Mouse (Mus musculus) cerebellum, adult 2 months (tissue): ENCODE results near the gene Bcor. TPM values are rescaled to one million over a fixed set of nuclear protein-coding genes. Genes with fewer than 3 reads are reported as not detected.

Experiments used
- DNase-seq, 2 experiments: peaks; one replicate each; pipeline ENCODE4 v3.0.0; 2021
- H3K27ac ChIP-seq: fragments of 200-500 bp; 2 replicates; pipeline ENCODE4 v1.5.1; 2012; ENCODE audit warnings: low read length, control low read depth, inconsistent platforms; ENCODE audit not compliant: insufficient read depth
- H3K27me3 ChIP-seq: fragments of 200-500 bp; 2 replicates; pipeline ENCODE4 v1.6.1; 2012; ENCODE audit warnings: inconsistent platforms, mild to moderate bottlenecking, low read length, moderate library complexity; ENCODE audit not compliant: control insufficient read depth, insufficient read depth
- H3K4me1 ChIP-seq: fragments of 200-500 bp; 2 replicates; pipeline ENCODE4 v1.6.1; 2011; ENCODE audit warnings: low read length; ENCODE audit not compliant: control insufficient read depth, insufficient read depth
- H3K4me3 ChIP-seq: fragments of 200-500 bp; replicated peaks from 2 replicates; pipeline ENCODE3; 2011; ENCODE audit warnings: mild to moderate bottlenecking, low read depth, low read length, control low read depth; ENCODE audit not compliant: insufficient read depth
- CTCF ChIP-seq: fragments of 200-500 bp; IDR thresholded peaks from 2 replicates; pipeline ENCODE4 v1.5.1; 2011; ENCODE audit warnings: low read depth, mild to moderate bottlenecking, control low read depth, low read length, moderate library complexity, borderline replicate concordance; ENCODE audit not compliant: insufficient read depth
- POLR2A ChIP-seq: fragments of 200-500 bp; IDR thresholded peaks from 2 replicates; pipeline ENCODE4 v1.6.1; 2011; ENCODE audit warnings: low read length, control low read depth, borderline replicate concordance; ENCODE audit not compliant: insufficient read depth
- WGBS: fragments of 180-500 bp; shearing (Covaris S2); methylation state at CpG from one replicate; pipeline ENCODE4 v1.1.7; 2018; 5-methylcytosine and 5-hydroxymethylcytosine counted together
- polyA plus RNA-seq: library from polyadenylated mRNA; depleted of rRNA; stranded (reverse); fragments of >200 nt; gene quantifications from 2 replicates; pipeline ENCODE4 v1.2.3, GENCODE M21; 2012; rRNA removed

Gene Bcor
- polyA plus RNA-seq: 12.2 and 12.9 TPM in 2 replicates

DNA sequence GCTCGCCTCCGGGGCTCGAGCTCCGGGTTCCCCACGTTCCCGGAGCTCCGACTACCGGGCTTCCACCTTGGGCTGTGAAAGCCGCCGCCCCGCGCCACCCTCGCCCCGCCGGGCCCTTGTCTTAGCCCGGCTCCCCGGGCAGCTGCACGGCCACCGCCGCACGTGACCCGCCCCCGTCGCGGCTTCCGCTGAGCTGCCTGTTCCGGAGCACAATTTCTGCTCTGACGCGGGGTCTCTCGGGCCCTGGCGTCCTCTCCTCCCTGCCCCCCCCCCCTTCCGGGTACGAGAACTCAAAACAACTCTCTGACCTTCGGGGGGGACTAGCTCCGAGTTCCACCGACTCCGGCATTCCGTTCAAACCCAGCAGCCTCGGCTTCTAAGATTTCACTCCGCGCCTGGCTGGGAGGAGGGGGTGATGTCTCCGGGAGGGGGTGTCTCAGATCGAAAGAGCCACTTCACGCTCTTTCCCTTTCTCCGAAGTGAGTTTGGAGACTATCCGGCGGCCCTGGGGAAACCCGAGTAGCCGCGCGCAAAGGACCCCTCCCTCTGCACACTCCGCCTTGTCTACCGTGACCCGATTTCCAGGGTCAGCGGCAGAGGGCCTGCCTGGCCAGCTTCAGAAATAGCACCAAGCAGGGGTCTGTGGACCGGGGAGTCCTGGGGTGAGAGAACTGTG lies at the start of gene Bcor:
Bcor (minus strand) TSS at position 375 of the 676 bp plus-strand sequence.
- WGBS: 3% methylated on average over 56 of the region's 56 CpGs
- no peak for DNase-seq
- Histone ChIP-seq H3K27ac (no peak within 1 kb of the TSS), H3K4me1 (0 out of 2 replicates have a peak, but pooled peaks cover 3% of the 10 kb centered on the region), H3K4me3 (peak within 1 kb of the TSS; percentile 37), H3K27me3 (no peaks in the 10 kb centered on the region; the same call in 1 of the 2 replicates)
- TF ChIP-seq POLR2A (no peak), CTCF (no peak)

DNA sequence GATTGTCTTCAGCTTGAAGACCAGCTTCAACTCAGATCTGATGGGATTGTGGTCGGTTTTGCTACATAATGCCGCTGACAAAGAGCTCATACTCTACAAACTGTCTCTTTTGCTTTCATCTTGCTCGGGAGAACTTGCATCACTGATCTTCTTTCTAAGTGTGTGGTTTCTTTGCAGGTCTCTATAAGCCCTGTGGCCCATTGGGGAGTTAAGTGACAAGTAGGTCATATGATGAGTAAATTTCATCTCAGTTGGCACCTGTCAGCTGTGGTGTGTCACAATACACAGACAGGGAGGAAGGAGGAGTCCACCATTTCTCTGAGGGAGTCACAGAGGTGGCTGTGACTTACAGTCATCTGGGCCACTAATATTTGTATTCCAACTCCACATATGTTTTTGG lies 42.8 kb upstream of the Bcor start:
- no peak for DNase-seq
- TF ChIP-seq CTCF (no peak), POLR2A (no peak)
- Histone ChIP-seq H3K27me3 (no peaks in the 10 kb centered on the region), H3K4me3 (no peak overlapping the region), H3K4me1 (no peaks in the 10 kb centered on the region), H3K27ac (no peak overlapping the region)
- WGBS: 92% methylated on average over 3 of the region's 3 CpGs

DNA sequence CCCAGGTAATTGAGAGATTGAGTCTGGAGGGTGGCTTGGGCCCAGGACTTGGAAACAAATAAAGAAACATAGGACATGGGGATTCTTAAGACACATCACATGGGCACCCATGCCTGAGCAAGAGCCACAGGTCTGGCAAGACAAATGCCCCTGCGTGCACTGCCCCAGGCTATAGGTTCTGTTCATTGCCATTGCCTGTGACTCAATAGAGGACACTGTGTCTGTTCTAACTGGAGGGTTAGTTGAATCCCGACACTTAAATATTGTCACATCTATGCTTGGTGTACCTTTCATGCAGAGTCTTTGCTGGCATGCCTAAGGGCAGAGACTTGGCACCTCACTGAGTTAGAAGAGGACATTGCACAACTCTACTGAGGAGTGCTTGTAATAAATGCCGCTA lies 41.0 kb upstream of the Bcor start:
- Histone ChIP-seq H3K27me3 (no peaks in the 10 kb centered on the region), H3K4me1 (no peaks in the 10 kb centered on the region), H3K27ac (no peak overlapping the region), H3K4me3 (no peak overlapping the region)
- no peak for TF ChIP-seq POLR2A
- TF ChIP-seq CTCF: no peak
- DNase-seq: no peak
- WGBS: 93% methylated on average over 3 of the region's 3 CpGs

DNA sequence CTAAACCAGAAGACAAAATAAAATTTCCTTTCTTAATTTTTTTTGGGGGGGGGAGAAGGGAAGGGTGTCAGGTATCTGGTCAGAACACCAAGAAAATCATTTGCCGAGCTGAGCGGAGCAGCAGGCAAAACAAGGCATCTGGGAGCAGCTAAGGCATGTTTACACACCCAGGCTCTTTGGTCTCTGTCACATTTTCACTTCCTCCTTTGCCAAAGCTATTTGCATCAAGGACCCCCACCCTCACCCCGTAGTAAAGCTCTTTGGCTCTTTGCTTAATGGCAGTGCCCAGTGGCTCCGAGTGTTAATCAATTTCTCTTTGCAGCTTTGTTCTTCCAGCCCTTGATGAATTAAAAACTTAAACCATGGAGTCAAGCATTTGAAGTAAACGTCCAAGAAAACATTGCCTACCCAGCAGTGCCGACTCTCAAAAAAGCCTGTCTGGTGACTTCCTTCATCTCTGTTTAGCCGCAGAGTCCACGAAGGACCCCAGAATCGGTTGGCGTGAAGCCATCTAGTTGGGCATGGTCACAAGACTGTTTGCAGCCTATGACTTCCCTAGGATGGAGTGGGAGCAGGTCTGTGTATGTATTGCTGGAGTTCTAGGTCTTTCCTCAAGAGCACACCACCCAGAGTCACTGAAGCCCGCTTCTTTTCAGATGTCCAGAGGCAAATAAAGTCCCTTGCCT lies 35.2 kb upstream of the Bcor start:
- DNase-seq: no peak
- no peak overlapping the region for H3K27ac ChIP-seq
- 54% methylated on average over 11 of the region's 11 CpGs for WGBS
- no peak overlapping the region for H3K4me3 ChIP-seq
- H3K27me3 ChIP-seq: no peaks in the 10 kb centered on the region
- H3K4me1 ChIP-seq: no peaks in the 10 kb centered on the region
- no peak for TF ChIP-seq POLR2A
- TF ChIP-seq CTCF: no peak

DNA sequence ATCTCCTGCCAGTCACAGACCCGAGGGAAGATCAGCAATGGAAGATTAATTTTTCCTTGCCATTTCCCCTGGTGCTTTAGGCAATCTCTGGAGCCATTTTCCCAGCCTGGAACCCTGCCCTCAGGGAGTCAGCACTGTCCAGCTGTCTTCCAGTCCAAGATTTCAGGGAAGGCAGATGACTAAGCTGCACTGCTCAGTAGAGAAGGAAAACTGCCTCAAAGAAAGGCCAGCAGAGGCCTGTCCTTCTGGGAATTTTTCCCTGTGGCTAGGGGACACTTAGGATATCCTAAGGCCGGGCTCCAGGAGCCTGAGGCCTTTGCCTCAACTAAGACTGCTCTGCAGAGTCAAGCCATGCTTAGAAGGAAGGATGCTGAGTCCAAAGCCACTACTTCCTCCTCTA lies 32.2 kb upstream of the Bcor start:
- WGBS: 65% methylated on average over 2 of the region's 2 CpGs
- H3K4me1 ChIP-seq: no peaks in the 10 kb centered on the region

GRCm38 (mm10) chrX:12189511-12189910 lies 29.4 kb upstream of the Bcor start:
- Histone ChIP-seq H3K27me3 (no peaks in the 10 kb centered on the region), H3K27ac (no peak overlapping the region), H3K4me1 (no peaks in the 10 kb centered on the region), H3K4me3 (no peak overlapping the region)
- DNase-seq: no peak
- TF ChIP-seq CTCF (no peak), POLR2A (no peak)
- 53% methylated on average over 4 of the region's 4 CpGs for WGBS

More for the DNA sequence above, 32.2 kb upstream of the Bcor start:
- H3K27ac ChIP-seq: no peak overlapping the region
- H3K27me3 ChIP-seq: no peaks in the 10 kb centered on the region
- no peak overlapping the region for H3K4me3 ChIP-seq
- TF ChIP-seq CTCF (no peak), POLR2A (no peak)
- no peak for DNase-seq

GRCm38 (mm10) chrX:12175198-12175960 lies 15.2 kb upstream of the Bcor start:
- Histone ChIP-seq H3K4me1 (no peaks in the 10 kb centered on the region), H3K27ac (no peak overlapping the region), H3K27me3 (no peaks in the 10 kb centered on the region), H3K4me3 (no peak overlapping the region)
- no peak for TF ChIP-seq CTCF
- TF ChIP-seq POLR2A: no peak
- 46% methylated on average over 16 of the region's 16 CpGs for WGBS
- DNase-seq: no peak

DNA sequence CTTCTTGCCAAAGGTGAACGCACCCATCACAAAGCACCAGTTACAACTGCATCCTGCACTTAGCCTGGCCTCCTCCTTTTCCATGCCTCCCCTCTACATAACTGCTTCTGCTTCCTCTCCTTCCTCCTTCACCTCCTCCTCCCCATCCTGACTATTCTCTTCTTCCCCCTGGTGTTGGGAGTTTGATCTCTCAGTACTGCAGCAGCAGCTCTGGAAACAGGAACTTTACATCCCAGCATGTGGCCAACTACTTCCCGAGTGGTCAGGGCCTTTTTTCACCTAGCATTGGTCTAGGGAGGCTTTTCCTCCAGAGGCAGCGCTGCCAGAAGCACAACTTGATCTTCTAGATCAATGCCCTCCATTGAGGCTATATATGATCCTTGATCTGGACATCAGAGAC lies 10.0 kb upstream of the Bcor start:
- no peak for DNase-seq
- H3K27ac ChIP-seq: no peak overlapping the region
- H3K4me3 ChIP-seq: no peak overlapping the region
- no peaks in the 10 kb centered on the region for H3K27me3 ChIP-seq
- H3K4me1 ChIP-seq: no peaks in the 10 kb centered on the region
- 66% methylated on average over 3 of the region's 3 CpGs for WGBS
- TF ChIP-seq POLR2A: no peak
- TF ChIP-seq CTCF: no peak
